Mouse (Mus musculus) heart, embryonic 12.5 days (tissue): ENCODE results near the gene Lrrc9. TPM values are rescaled to one million over a fixed set of nuclear protein-coding genes. Genes with fewer than 3 reads are reported as not detected.
A peak's percentile ranks its signal among the peaks of the same experiment; 100 is the strongest.

Source experiments
- ATAC-seq: fragments of 200-750 bp; cut with Nextera tagmentation; 2 replicates; pipeline ENCODE4 v1.8.0; 2017; ENCODE audit warnings: moderate TSS enrichment, moderate library complexity; ENCODE audit not compliant: insufficient number of reproducible peaks, low FRiP score
- H3K27ac ChIP-seq: fragments of 300-500 bp; sonication (generic); 2 replicates; pipeline ENCODE4 v1.5.1; 2016; ENCODE audit warnings: mild to moderate bottlenecking, moderate library complexity; ENCODE audit not compliant: poor library complexity, severe bottlenecking
- H3K27me3 ChIP-seq: fragments of 300-500 bp; sonication (generic); replicated peaks from 2 replicates; pipeline ENCODE4 v1.6.1; 2016; ENCODE audit warnings: mild to moderate bottlenecking, moderate library complexity
- H3K36me3 ChIP-seq: fragments of 300-500 bp; sonication (generic); 2 replicates; pipeline ENCODE4 v1.6.1; 2016; ENCODE audit warnings: mild to moderate bottlenecking, moderate library complexity
- H3K4me1 ChIP-seq: fragments of 300-500 bp; sonication (generic); replicated peaks from 2 replicates; pipeline ENCODE4 v1.6.1; 2016; ENCODE audit warnings: mild to moderate bottlenecking
- H3K4me2 ChIP-seq: fragments of 300-500 bp; sonication (generic); 2 replicates; pipeline ENCODE4 v1.6.1; 2016; ENCODE audit warnings: mild to moderate bottlenecking, moderate library complexity
- H3K4me3 ChIP-seq: fragments of 300-500 bp; sonication (generic); 2 replicates; pipeline ENCODE4 v1.5.1; 2016; ENCODE audit warnings: mild to moderate bottlenecking
- H3K9ac ChIP-seq: fragments of 300-500 bp; sonication (generic); 2 replicates; pipeline ENCODE4 v1.6.1; 2016; ENCODE audit warnings: mild to moderate bottlenecking, moderate library complexity
- H3K9me3 ChIP-seq: fragments of 300-500 bp; sonication (generic); replicated peaks from 2 replicates; pipeline ENCODE4 v1.6.1; 2016; ENCODE audit warnings: mild to moderate bottlenecking, moderate library complexity
- WGBS: fragments of 180-500 bp; shearing (Covaris S2); methylation state at CpG from one replicate; pipeline ENCODE4 v1.1.7; 2016; 5-methylcytosine and 5-hydroxymethylcytosine counted together
- polyA plus RNA-seq: library from polyadenylated mRNA; unstranded; fragments of >200 nt; fragmentation: Nextera tagmentation; extraction: Ambion mirVana; gene quantifications from 2 replicates; pipeline ENCODE4 v1.2.1, GENCODE M21; 2016

The Lrrc9 gene
- polyA plus RNA-seq, 1 experiment from 2014 or later, result 1.6 TPM

GRCm38 (mm10) chr12:72519855-72520254 lies 78.2 kb downstream of the Lrrc9 start:
- Histone ChIP-seq H3K4me3 (no peak overlapping the region), H3K27ac (no peak overlapping the region), H3K27me3 (no peaks in the 10 kb centered on the region), H3K4me2 (no peak overlapping the region), H3K9ac (no peak overlapping the region), H3K36me3 (no peaks in the 10 kb centered on the region), H3K9me3 (no peaks in the 10 kb centered on the region), H3K4me1 (no peaks in the 10 kb centered on the region)
- no peak for ATAC-seq
- 59% methylated on average over 5 of the region's 5 CpGs for WGBS

GRCm38 (mm10) chr12:72520645-72521044 lies 79.0 kb downstream of the Lrrc9 start:
- Histone ChIP-seq H3K27me3 (no peaks in the 10 kb centered on the region), H3K4me3 (no peak overlapping the region), H3K36me3 (no peaks in the 10 kb centered on the region), H3K27ac (no peak overlapping the region), H3K9me3 (no peaks in the 10 kb centered on the region), H3K9ac (no peak overlapping the region), H3K4me1 (no peaks in the 10 kb centered on the region), H3K4me2 (no peak overlapping the region)
- WGBS, result 4% methylated on average over 2 of the region's 2 CpGs
- no peak for ATAC-seq

- no peaks in the 10 kb centered on the region for H3K27me3 ChIP-seq
- WGBS, result 26% methylated on average over 4 of the region's 4 CpGs
- H3K4me3 ChIP-seq, result no peak overlapping the region
- H3K9me3 ChIP-seq, result peaks cover 6% of the 10 kb centered on the region; the same call in 1 of the 2 replicates
- H3K9ac ChIP-seq, result no peak overlapping the region
- no peaks in the 10 kb centered on the region for H3K4me1 ChIP-seq
- H3K36me3 ChIP-seq, result no peaks in the 10 kb centered on the region
- no peak overlapping the region for H3K27ac ChIP-seq
- ATAC-seq, result no peak
- no peak overlapping the region for H3K4me2 ChIP-seq
Observed at GRCm38 (mm10) chr12:72525588-72525987, 83.9 kb downstream of the Lrrc9 start.

- no peak for ATAC-seq
- Histone ChIP-seq H3K4me1 (peaks cover 5% of the 10 kb centered on the region), H3K9me3 (peaks cover 7% of the 10 kb centered on the region; the same call in 1 of the 2 replicates), H3K36me3 (no peaks in the 10 kb centered on the region), H3K9ac (no peak overlapping the region), H3K4me3 (no peak overlapping the region), H3K4me2 (no peak overlapping the region), H3K27ac (no peak overlapping the region), H3K27me3 (no peaks in the 10 kb centered on the region)
- WGBS, result 58% methylated on average over 7 of the region's 7 CpGs
Observed at GRCm38 (mm10) chr12:72532303-72532702, 90.6 kb downstream of the Lrrc9 start.

GRCm38 (mm10) chr12:72533986-72534385 lies 92.3 kb downstream of the Lrrc9 start:
- Histone ChIP-seq H3K4me1 (peaks cover 5% of the 10 kb centered on the region), H3K27ac (no peak overlapping the region), H3K9me3 (peaks cover 7% of the 10 kb centered on the region; the same call in 1 of the 2 replicates), H3K27me3 (no peaks in the 10 kb centered on the region), H3K4me3 (no peak overlapping the region), H3K36me3 (0 out of 2 replicates have a peak, but pooled peaks cover 3% of the 10 kb centered on the region), H3K9ac (no peak overlapping the region), H3K4me2 (no peak overlapping the region)
- whole genome bisulfite sequencing, result 77% methylated on average over 6 of the region's 6 CpGs
- ATAC-seq, result no peak

- Histone ChIP-seq H3K36me3 (0 out of 2 replicates have a peak, but pooled peaks cover 3% of the 10 kb centered on the region), H3K4me1 (peaks cover 5% of the 10 kb centered on the region), H3K27ac (peak overlapping the region; percentile 47; the same call in 1 of the 2 replicates), H3K9ac (0 out of 2 replicates have a peak overlapping the region, but pooled peaks have one; percentile 37), H3K4me2 (peak overlapping the region; percentile 83), H3K4me3 (peak overlapping the region; percentile 65), H3K27me3 (no peaks in the 10 kb centered on the region), H3K9me3 (0 out of 2 replicates have a peak, but pooled peaks cover under 1% of the 10 kb centered on the region)
- 48% methylated on average over 3 of the region's 3 CpGs for WGBS
- no peak for ATAC-seq
Observed at GRCm38 (mm10) chr12:72535599-72535998, 93.9 kb downstream of the Lrrc9 start.

GRCm38 (mm10) chr12:72536021-72536597 lies 94.4 kb downstream of the Lrrc9 start, which contains the start of gene Pcnx4:
Pcnx4 (plus strand) TSS chr12:72536383.
- Histone ChIP-seq H3K4me1 (peaks cover 5% of the 10 kb centered on the region), H3K9me3 (no peaks in the 10 kb centered on the region), H3K27me3 (no peaks in the 10 kb centered on the region), H3K36me3 (0 out of 2 replicates have a peak, but pooled peaks cover 3% of the 10 kb centered on the region), H3K27ac (peak within 1 kb of the TSS; percentile 47; the same call in 1 of the 2 replicates), H3K4me2 (peak within 1 kb of the TSS; percentile 83), H3K4me3 (peak within 1 kb of the TSS; percentile 65), H3K9ac (peak within 1 kb of the TSS; percentile 83)
- peak; percentile 100 for ATAC-seq
- under 1% methylated on average over 45 of the region's 45 CpGs for WGBS

- H3K9me3 ChIP-seq, result no peaks in the 10 kb centered on the region
- no peak overlapping the region for H3K9ac ChIP-seq
- H3K27me3 ChIP-seq, result no peaks in the 10 kb centered on the region
- H3K4me3 ChIP-seq, result no peak overlapping the region
- H3K4me2 ChIP-seq, result no peak overlapping the region
- no peak for ATAC-seq
- peaks cover 5% of the 10 kb centered on the region for H3K4me1 ChIP-seq
- H3K27ac ChIP-seq, result no peak overlapping the region
- 86% methylated on average over 10 of the region's 10 CpGs for WGBS
- H3K36me3 ChIP-seq, result peaks cover 23% of the 10 kb centered on the region
Observed at GRCm38 (mm10) chr12:72538571-72538970, 96.9 kb downstream of the Lrrc9 start.

GRCm38 (mm10) chr12:72554347-72554746 lies 112.7 kb downstream of the Lrrc9 start:
- no peaks in the 10 kb centered on the region for H3K9me3 ChIP-seq
- no peak overlapping the region for H3K27ac ChIP-seq
- no peaks in the 10 kb centered on the region for H3K4me1 ChIP-seq
- H3K9ac ChIP-seq, result no peak overlapping the region
- no peak overlapping the region for H3K4me3 ChIP-seq
- peaks cover 10% of the 10 kb centered on the region; the same call in 1 of the 2 replicates for H3K36me3 ChIP-seq
- WGBS, result 79% methylated on average over 4 of the region's 4 CpGs
- H3K27me3 ChIP-seq, result no peaks in the 10 kb centered on the region
- H3K4me2 ChIP-seq, result no peak overlapping the region
- no peak for ATAC-seq

- no peak overlapping the region for H3K4me2 ChIP-seq
- peaks cover 4% of the 10 kb centered on the region; the same call in 1 of the 2 replicates for H3K36me3 ChIP-seq
- H3K27ac ChIP-seq, result no peak overlapping the region
- ATAC-seq, result no peak
- no peaks in the 10 kb centered on the region for H3K27me3 ChIP-seq
- no peaks in the 10 kb centered on the region for H3K9me3 ChIP-seq
- WGBS, result 68% methylated on average over 4 of the region's 4 CpGs
- H3K9ac ChIP-seq, result no peak overlapping the region
- H3K4me1 ChIP-seq, result no peaks in the 10 kb centered on the region
- no peak overlapping the region for H3K4me3 ChIP-seq
Observed at GRCm38 (mm10) chr12:72564281-72564795, 122.7 kb downstream of the Lrrc9 start.
